Mouse (Mus musculus) stomach, postnatal 0 days (tissue): ENCODE results near the gene Epo.

Experiments
- CTCF ChIP-seq: IDR thresholded peaks from 2 replicates; pipeline ENCODE4 v1.5.1; 2016; ENCODE audit warnings: antibody characterized with exemption, low read depth, mild to moderate bottlenecking, moderate library complexity
- EP300 ChIP-seq: optimal IDR thresholded peaks from 2 replicates; pipeline ENCODE3; 2016; ENCODE audit warnings: antibody characterized with exemption

GRCm38 (mm10) chr5:137553000-137553399, 20.0 kb upstream of the Epo start:
- TF ChIP-seq CTCF (no peak), EP300 (no peak)
